11 mouse cellular contexts compared by ENCODE assay signal in the genomic region with DNA sequence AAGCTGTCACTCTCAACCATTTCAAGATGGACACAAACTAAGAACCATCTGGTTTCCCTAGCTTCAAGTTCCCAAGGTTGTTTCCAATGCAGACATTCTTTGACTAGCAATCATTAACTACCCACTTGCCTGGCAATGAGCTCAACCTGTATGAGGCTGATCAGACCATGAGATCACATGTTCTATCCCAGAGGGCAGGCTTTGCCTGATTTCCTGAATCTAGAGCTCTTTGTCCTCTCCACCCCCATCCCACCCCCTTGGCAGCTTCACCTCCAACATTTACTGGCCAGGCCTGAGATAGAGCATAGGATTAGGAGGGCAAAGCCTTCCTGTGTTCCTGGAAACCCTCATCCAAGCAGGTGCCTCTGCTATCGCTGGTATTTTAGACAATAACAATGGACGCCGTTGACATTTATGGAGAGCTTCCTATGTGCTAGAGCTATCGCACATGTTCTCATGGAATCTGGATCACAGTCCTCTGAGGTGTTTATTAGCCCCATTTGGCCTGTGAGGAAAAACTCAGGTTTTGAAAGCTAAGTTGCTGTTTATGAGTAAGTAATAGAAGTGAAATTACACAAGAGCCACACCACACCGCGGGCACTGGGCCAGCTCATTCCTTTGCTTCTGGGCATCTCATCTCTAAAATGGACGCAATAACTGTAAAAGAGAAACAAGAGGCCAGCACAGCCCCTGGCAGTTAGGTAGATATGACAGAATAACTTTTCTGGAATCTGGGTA. TPM values are rescaled to one million over a fixed set of nuclear protein-coding genes. Genes with fewer than 3 reads are reported as not detected.
DNase-seq lines count a peak whose midpoint lies in the region; ATAC-seq lines count a peak whose summit lies in the region.
"Had no signal": no experiment of that assay in that cellular context is flagged by ENCODE, and none has a peak within 500 bp of the region (broad histone marks: within the 10 kb centered on the region; RNA-seq: fewer than 3 reads in every experiment).

No protein-coding gene starts in this region.

- WGBS in heart, embryonic 13.5 days, result 85% methylated on average over 7 of the region's 7 CpGs
- 91% methylated on average over 7 of the region's 7 CpGs for WGBS in heart, embryonic 10.5 days
- WGBS in kidney, embryonic 16.5 days, result 87% methylated on average over 7 of the region's 7 CpGs
- WGBS in midbrain, embryonic 15.5 days, result 95% methylated on average over 7 of the region's 7 CpGs
- 95% methylated on average over 7 of the region's 7 CpGs for WGBS in forebrain, embryonic 12.5 days

- ATAC-seq in heart, embryonic 13.5 days (ENCODE audit: extremely low read depth, insufficient number of reproducible peaks, low FRiP score, low TSS enrichment), result no peak
- ATAC-seq in kidney, embryonic 16.5 days (ENCODE audit: low FRiP score, low TSS enrichment), result peak; percentile 87
- ATAC-seq in midbrain, embryonic 15.5 days (replicated peaks), result no peak
- no peak for ATAC-seq in forebrain, embryonic 12.5 days (ENCODE audit: low FRiP score)

- H3K4me2 ChIP-seq in heart, embryonic 13.5 days, result no peak overlapping the region
- H3K4me2 ChIP-seq in kidney, embryonic 16.5 days (replicated peaks; ENCODE audit: low read depth, low read length), result no peak overlapping the region
- no peak overlapping the region for H3K4me2 ChIP-seq in midbrain, embryonic 15.5 days
- H3K4me2 ChIP-seq in forebrain, embryonic 12.5 days, result no peak overlapping the region
- H3K4me2 ChIP-seq: embryonic facial prominence, embryonic 15.5 days had no signal

- H3K27me3 ChIP-seq in heart, embryonic 13.5 days (replicated peaks), result no peaks in the 10 kb centered on the region
- no peaks in the 10 kb centered on the region for H3K27me3 ChIP-seq in heart, embryonic 10.5 days (ENCODE audit: insufficient read depth, poor library complexity, severe bottlenecking)
- H3K27me3 ChIP-seq in kidney, embryonic 16.5 days (ENCODE audit: insufficient read depth, low read length), result no peaks in the 10 kb centered on the region
- H3K27me3 ChIP-seq in midbrain, embryonic 15.5 days (replicated peaks), result no peaks in the 10 kb centered on the region
- H3K27me3 ChIP-seq in forebrain, embryonic 12.5 days, result no peaks in the 10 kb centered on the region
- H3K27me3 ChIP-seq: embryonic facial prominence, embryonic 15.5 days had no signal

- no peak for DNase-seq in heart, embryonic 10.5 days (ENCODE audit: low spot score)
- DNase-seq in fat pad, adult 2 months (ENCODE audit: extremely low read depth, low read depth, low spot score), result peak; percentile 68
- DNase-seq in lung, postnatal 25 days (ENCODE audit: low spot score), result peak; percentile 34
- no peak for DNase-seq in embryo, embryonic 9.5 days (ENCODE audit: extremely low spot score)
- DNase-seq: cerebellum, adult 9-10 months; thymus, postnatal 25 days had no signal

- no peaks in the 10 kb centered on the region for H3K36me3 ChIP-seq in heart, embryonic 13.5 days
- no peaks in the 10 kb centered on the region for H3K36me3 ChIP-seq in heart, embryonic 10.5 days
- no peaks in the 10 kb centered on the region for H3K36me3 ChIP-seq in kidney, embryonic 16.5 days (ENCODE audit: insufficient read depth, low read length)
- H3K36me3 ChIP-seq in midbrain, embryonic 15.5 days (replicated peaks), result no peaks in the 10 kb centered on the region
- H3K36me3 ChIP-seq in forebrain, embryonic 12.5 days (replicated peaks), result no peaks in the 10 kb centered on the region
- H3K36me3 ChIP-seq: embryonic facial prominence, embryonic 15.5 days had no signal

- H3K9ac ChIP-seq in heart, embryonic 13.5 days, result no peak overlapping the region
- no peak overlapping the region for H3K9ac ChIP-seq in kidney, embryonic 16.5 days (replicated peaks; ENCODE audit: low read length)
- H3K9ac ChIP-seq in midbrain, embryonic 15.5 days, result no peak overlapping the region
- H3K9ac ChIP-seq in forebrain, embryonic 12.5 days, result no peak overlapping the region
- H3K9ac ChIP-seq: embryonic facial prominence, embryonic 15.5 days had no signal

- H3K4me1 ChIP-seq in heart, embryonic 13.5 days, result peaks cover 45% of the 10 kb centered on the region
- H3K4me1 ChIP-seq in heart, embryonic 10.5 days, result peaks cover 22% of the 10 kb centered on the region
- peaks cover 16% of the 10 kb centered on the region for H3K4me1 ChIP-seq in kidney, embryonic 16.5 days (ENCODE audit: insufficient read depth, low read length)
- peaks cover 9% of the 10 kb centered on the region for H3K4me1 ChIP-seq in midbrain, embryonic 15.5 days
- peaks cover 4% of the 10 kb centered on the region for H3K4me1 ChIP-seq in forebrain, embryonic 12.5 days

- peak overlapping the region; percentile 33; the same call in 1 of the 2 replicates for H3K27ac ChIP-seq in heart, embryonic 13.5 days (replicated peaks)
- no peak overlapping the region for H3K27ac ChIP-seq in heart, embryonic 10.5 days
- H3K27ac ChIP-seq in kidney, embryonic 16.5 days (ENCODE audit: low read length), result peak overlapping the region; percentile 69
- H3K27ac ChIP-seq in midbrain, embryonic 15.5 days, result no peak overlapping the region
- no peak overlapping the region for H3K27ac ChIP-seq in forebrain, embryonic 12.5 days

- no peaks in the 10 kb centered on the region for H3K9me3 ChIP-seq in heart, embryonic 13.5 days
- no peaks in the 10 kb centered on the region for H3K9me3 ChIP-seq in heart, embryonic 10.5 days
- no peaks in the 10 kb centered on the region for H3K9me3 ChIP-seq in kidney, embryonic 16.5 days (ENCODE audit: low read length)
- no peaks in the 10 kb centered on the region for H3K9me3 ChIP-seq in midbrain, embryonic 15.5 days
- no peaks in the 10 kb centered on the region for H3K9me3 ChIP-seq in forebrain, embryonic 12.5 days
- H3K9me3 ChIP-seq: embryonic facial prominence, embryonic 15.5 days had no signal

- H3K4me3 ChIP-seq in heart, embryonic 13.5 days, result no peak overlapping the region
- H3K4me3 ChIP-seq in heart, embryonic 10.5 days, result no peak overlapping the region
- H3K4me3 ChIP-seq in kidney, embryonic 16.5 days (ENCODE audit: low read length), result no peak overlapping the region
- H3K4me3 ChIP-seq in midbrain, embryonic 15.5 days, result no peak overlapping the region
- H3K4me3 ChIP-seq in forebrain, embryonic 12.5 days (replicated peaks), result no peak overlapping the region
- H3K4me3 ChIP-seq: embryonic facial prominence, embryonic 15.5 days had no signal

RNA-seq across cellular contexts. Expression of gene Ptprj, which starts 15.1 kb away (rescaled TPM):
- 0.84 and 1.3 TPM in 2 replicates for polyA plus RNA-seq in heart, embryonic 13.5 days (2015; fragmentation: Nextera tagmentation; extraction: Ambion mirVana)
- polyA plus RNA-seq in heart, embryonic 10.5 days (2016; fragmentation: Nextera tagmentation; extraction: Ambion mirVana), result 1.1 and 2.4 TPM in 2 replicates
- 7.0 and 7.4 TPM in 2 replicates for polyA plus RNA-seq in kidney, embryonic 16.5 days (2015; fragmentation: Nextera tagmentation; extraction: Ambion mirVana)
- polyA plus RNA-seq in midbrain, embryonic 15.5 days (2015; fragmentation: Nextera tagmentation; extraction: Ambion mirVana), result 5.9 and 6.1 TPM in 2 replicates
- polyA plus RNA-seq in forebrain, embryonic 12.5 days (2016; fragmentation: Nextera tagmentation; extraction: Ambion mirVana), result 2.1 and 2.7 TPM in 2 replicates

Comparison
In these comparisons a context has a peak if more than half of its experiments do, and no peak if none do; other contexts are left out.
1. H3K27ac ChIP-seq: peak in heart, embryonic 13.5 days (single experiment) and kidney, embryonic 16.5 days (single experiment); none in heart, embryonic 10.5 days (single experiment), midbrain, embryonic 15.5 days (single experiment) and forebrain, embryonic 12.5 days (single experiment).
2. DNase-seq: peak in fat pad, adult 2 months (single experiment) and lung, postnatal 25 days (single experiment); none in heart, embryonic 10.5 days (single experiment) and embryo, embryonic 9.5 days (single experiment).